Mouse (Mus musculus) bone marrow, adult 2 months (tissue): Measurements from ENCODE around the gene Nab2. TPM values are rescaled to one million over a fixed set of nuclear protein-coding genes. Genes with fewer than 3 reads are reported as not detected.

Experiments used
- H3K27ac ChIP-seq: fragments of 200-500 bp; 2 replicates; pipeline ENCODE4 v1.5.1; 2012; ENCODE audit warnings: low read depth, mild to moderate bottlenecking, control low read depth, inconsistent platforms, low read length; ENCODE audit not compliant: control insufficient read depth, poor library complexity, insufficient read depth
- H3K4me1 ChIP-seq: fragments of 200-500 bp; 2 replicates; pipeline ENCODE4 v1.6.1; 2011; ENCODE audit warnings: low read length; ENCODE audit not compliant: control insufficient read depth, insufficient read depth
- H3K4me3 ChIP-seq: fragments of 200-500 bp; replicated peaks from 2 replicates; pipeline ENCODE3; 2011; ENCODE audit warnings: mild to moderate bottlenecking, low read depth, low read length, control low read depth; ENCODE audit not compliant: control insufficient read depth
- CTCF ChIP-seq: fragments of 200-500 bp; IDR thresholded peaks from 2 replicates; pipeline ENCODE4 v1.5.1; 2011; ENCODE audit warnings: low read length, control low read depth; ENCODE audit not compliant: control insufficient read depth, insufficient read depth
- POLR2A ChIP-seq: fragments of 200-500 bp; IDR thresholded peaks from 2 replicates; pipeline ENCODE4 v1.6.1; 2011; ENCODE audit warnings: low read depth, mild to moderate bottlenecking, control low read depth, low read length, borderline replicate concordance; ENCODE audit not compliant: control insufficient read depth
- WGBS: fragments of 180-500 bp; shearing (Covaris S2); methylation state at CpG from one replicate; pipeline ENCODE4 v1.1.7; 2018; 5-methylcytosine and 5-hydroxymethylcytosine counted together
- polyA plus RNA-seq: library from polyadenylated mRNA; stranded (reverse); fragments of >200 nt; gene quantifications from 2 replicates; pipeline ENCODE4 v1.2.4, GENCODE M21; 2011; ENCODE audit warnings: low replicate concordance; ENCODE audit not compliant: missing spikeins, insufficient read depth, insufficient read length

Gene Nab2
- polyA plus RNA-seq, 1 experiment = 4.0 TPM

DNA sequence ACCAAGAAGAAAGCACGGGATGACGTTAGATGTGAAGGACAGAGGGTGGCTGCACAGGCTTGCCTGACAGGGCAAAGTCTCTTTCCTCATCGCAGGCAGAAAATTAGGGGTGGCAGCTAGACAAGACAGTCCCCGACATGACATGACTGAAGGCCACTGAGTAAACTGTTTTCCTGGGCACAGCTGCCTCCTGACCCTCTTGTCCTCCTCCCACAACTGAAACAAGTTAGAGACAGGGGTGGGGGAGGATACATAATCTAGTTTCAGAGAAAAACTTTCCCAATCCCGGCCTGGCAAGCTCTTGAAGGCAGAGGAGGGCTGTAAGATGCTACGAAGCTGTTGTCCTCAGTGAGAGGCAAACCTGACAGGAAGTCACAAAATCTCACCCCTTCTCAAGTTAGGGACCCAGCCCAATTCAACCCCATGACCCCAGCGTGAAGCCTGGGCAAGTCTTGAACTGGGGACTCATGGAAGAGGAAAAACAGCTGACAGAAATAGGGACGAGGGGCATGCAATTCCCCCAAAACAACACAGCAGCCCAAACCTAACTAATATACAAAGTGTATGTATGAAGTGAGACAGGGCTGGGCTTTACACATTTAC is 49.1 kb downstream of the Nab2 start:
- Histone ChIP-seq H3K27ac (no peak overlapping the region), H3K4me3 (no peak overlapping the region), H3K4me1 (no peaks in the 10 kb centered on the region)
- TF ChIP-seq CTCF = no peak
- no peak for TF ChIP-seq POLR2A
- WGBS = 74% methylated on average over 8 of the region's 8 CpGs

DNA sequence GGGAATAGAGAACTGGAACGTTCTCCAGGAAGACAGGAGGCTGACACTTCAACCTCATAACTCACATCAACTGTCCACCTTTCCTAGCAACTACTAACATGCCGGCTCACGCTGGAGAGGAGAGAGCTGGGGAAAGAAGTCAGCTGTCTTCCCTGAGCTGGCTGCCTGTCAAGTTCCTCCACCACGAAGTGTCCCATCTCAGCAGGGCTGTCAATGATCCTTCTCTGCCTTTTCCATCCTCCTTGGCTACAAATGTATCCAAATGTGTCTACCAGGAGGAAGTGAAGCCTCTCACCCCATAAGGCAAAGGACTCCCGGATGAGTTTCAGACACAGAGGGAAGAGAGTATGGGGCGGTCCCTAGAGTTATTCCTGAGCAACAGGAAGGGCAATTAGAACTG is 50.2 kb downstream of the Nab2 start:
- 47% methylated on average over 6 of the region's 6 CpGs for WGBS

DNA sequence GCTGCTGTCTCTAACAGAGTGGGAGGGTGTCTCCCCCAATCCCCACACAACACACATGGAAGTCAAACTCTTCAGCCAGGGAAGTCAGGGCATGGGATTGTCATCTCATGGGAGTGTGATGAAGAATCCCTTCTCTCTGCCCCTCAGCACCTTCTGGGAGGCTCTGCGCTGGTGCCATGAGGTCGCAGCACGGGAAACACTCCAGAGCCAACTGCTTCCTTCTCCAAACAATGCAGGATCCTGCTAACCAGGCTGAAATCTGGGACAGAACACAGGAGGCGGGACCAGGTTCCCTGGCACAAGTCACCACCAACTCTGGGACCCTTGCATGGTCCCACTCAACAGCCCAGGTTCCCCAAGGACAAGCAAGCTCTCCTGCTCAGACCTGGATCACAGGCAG is 51.1 kb downstream of the Nab2 start:
- TF ChIP-seq CTCF (no peak), POLR2A (no peak)
- H3K4me3 ChIP-seq = no peak overlapping the region
- 82% methylated on average over 4 of the region's 4 CpGs for WGBS
- H3K27ac ChIP-seq = no peak overlapping the region
- H3K4me1 ChIP-seq = no peaks in the 10 kb centered on the region

More for the DNA sequence above, 50.2 kb downstream of the Nab2 start:
- TF ChIP-seq POLR2A (no peak), CTCF (no peak)
- Histone ChIP-seq H3K4me1 (no peaks in the 10 kb centered on the region), H3K27ac (no peak overlapping the region), H3K4me3 (no peak overlapping the region)

DNA sequence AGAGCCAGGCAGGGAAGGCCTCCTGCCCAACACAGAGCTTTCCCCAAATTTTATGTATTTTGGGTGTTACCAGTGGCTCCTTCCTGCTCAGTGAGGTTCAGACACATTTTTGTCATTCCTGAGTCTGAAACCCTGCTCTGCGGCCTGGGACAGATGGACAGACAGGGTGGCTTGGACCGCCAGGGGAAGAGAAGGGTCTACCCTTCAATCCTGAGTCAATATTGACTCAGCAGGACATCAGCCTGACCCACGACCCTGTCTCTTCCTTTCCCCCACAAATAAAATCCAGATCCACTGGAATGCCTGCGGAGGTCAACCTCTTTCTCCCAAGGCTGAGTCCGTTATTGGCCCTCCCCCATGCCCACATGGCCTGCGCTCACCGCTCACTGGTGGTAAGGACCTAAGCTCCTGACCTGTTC is 52.1 kb downstream of the Nab2 start:
- Histone ChIP-seq H3K27ac (no peak overlapping the region), H3K4me3 (no peak overlapping the region), H3K4me1 (no peaks in the 10 kb centered on the region)
- TF ChIP-seq POLR2A (no peak), CTCF (no peak)
- WGBS = 78% methylated on average over 7 of the region's 7 CpGs

DNA sequence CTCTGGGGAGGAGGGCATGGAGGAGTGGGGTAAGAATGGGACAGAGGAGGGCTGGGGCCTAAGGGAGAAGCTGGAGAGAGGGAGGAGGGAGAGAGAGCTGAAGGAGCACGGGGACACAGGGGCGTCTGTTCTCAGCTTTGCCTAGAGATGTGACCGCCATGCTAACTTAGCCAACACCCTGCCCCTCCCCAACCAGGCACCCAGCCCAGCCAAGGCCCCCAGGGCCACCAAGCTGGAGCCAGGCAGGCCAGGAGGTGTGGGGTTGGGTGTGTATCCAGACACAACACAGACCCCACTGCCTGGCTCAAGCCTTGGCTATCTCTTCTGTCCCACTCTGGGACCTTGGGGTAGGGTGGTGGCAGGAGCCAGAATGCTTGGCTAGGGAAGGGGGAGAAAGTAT is 52.8 kb downstream of the Nab2 start:
- Histone ChIP-seq H3K4me1 (no peaks in the 10 kb centered on the region), H3K27ac (no peak overlapping the region), H3K4me3 (no peak overlapping the region)
- 69% methylated on average over 3 of the region's 3 CpGs for WGBS
- no peak for TF ChIP-seq POLR2A
- TF ChIP-seq CTCF = no peak

DNA sequence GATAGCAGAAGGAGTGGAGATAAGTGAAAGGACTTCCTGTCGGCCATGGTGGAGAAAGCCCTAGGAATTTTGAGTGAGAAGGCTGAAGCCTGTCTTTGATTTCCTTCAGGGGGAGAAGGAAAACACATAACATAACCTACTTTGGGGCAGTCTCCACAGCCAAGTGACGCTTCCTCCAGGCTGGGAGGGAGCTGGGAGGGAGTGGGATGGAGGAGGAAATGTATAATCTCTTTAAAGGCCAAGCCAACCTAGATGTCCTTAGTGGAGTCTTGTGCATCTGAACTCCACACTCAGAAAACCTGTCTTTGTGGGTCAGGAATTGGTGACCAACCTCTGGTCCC is 53.4 kb downstream of the Nab2 start:
- 56% methylated on average over 2 of the region's 2 CpGs for WGBS
- Histone ChIP-seq H3K4me3 (no peak overlapping the region), H3K27ac (no peak overlapping the region), H3K4me1 (no peaks in the 10 kb centered on the region)
- no peak for TF ChIP-seq POLR2A
- TF ChIP-seq CTCF = no peak

DNA sequence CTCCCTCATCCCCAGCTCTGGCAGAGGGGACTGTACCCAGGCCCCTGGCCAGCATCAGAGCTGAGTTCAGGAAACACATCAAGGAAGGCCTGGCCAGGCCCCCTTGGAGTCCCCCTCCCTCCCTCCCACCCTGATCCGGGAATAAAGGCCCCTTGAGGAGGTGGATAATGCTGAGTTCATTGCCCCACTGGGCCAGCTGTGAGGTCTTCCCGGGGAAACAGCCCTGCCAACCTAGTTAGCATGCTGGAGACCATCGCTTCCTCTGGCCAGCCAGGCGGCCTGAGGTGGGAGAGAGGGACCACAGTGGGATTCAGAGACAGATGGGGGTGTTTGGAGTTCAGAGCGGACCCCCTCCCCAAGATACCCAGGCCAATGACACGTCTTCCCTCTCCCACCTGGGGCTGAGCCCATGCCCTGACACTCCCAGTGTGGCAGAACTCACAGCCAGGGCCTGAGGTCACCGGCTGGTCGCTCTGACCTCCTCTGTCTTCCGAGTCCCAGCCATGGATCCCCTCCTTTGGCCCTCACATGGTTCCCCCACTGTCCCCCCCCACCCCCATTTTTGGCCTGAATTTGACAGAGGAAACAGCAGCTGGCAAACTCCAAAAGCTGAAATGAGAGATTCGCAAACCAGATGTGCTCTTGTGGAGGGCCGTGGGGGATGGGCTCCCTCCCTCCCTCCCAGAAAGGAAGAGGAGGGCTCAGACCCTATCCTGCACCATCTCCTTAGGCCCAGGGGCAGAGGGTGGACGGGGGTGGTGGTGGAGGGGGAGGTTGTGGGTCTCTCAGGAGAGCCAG is 53.9 kb downstream of the Nab2 start:
- WGBS = 54% methylated on average over 12 of the region's 12 CpGs
- Histone ChIP-seq H3K27ac (no peak overlapping the region), H3K4me1 (no peaks in the 10 kb centered on the region), H3K4me3 (no peak overlapping the region)
- TF ChIP-seq CTCF (no peak), POLR2A (no peak)

DNA sequence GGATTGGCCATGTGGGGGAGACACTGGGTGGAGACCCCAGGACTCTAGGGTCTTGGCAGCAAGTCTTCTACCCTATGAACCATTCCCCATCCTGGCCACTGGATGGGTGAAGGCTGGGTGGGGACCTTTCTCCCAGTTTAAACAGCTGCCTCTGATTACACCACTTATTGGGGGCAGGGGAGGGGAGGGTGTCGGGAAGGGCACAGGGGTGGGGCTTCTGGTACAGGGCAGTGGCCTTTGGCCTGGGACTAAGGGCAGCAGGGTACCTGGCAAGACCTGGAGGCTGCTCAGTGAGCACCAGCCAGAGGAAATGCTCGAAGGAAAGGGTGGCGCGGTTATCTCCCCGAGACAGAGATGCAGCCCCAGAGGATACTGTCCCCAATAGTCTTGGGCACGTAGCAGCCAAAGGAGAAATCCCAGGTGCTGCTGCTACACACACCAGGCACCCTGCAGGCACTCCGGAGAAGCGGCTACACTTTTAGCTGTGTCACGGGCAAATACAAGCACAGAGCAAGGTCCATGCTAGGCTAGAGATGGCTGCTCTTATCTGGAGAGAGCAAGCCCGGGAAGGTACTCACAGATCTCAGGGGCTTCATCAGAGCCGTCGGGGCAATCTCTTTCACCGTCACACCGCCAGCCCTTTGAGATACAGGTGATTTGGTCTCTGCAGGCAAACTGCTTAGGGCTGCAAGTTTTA is 56.1 kb downstream of the Nab2 start:
- no peak overlapping the region for H3K27ac ChIP-seq
- no peaks in the 10 kb centered on the region for H3K4me1 ChIP-seq

More for the DNA sequence above, 56.1 kb downstream of the Nab2 start:
- TF ChIP-seq POLR2A (no peak), CTCF (no peak)
- H3K4me3 ChIP-seq = no peak overlapping the region
- WGBS = 70% methylated on average over 14 of the region's 14 CpGs

Other genes starting within 250 kb of the Nab2 start
- 2.4 and 5.0 TPM in 2 replicates for gene Stac3, start 166.9 kb downstream of the Nab2 start, polyA plus RNA-seq
- not detected in 2 replicates for gene Ndufa4l2, start 153.6 kb downstream of the Nab2 start, polyA plus RNA-seq
- gene Shmt2, start 146.1 kb downstream of the Nab2 start, polyA plus RNA-seq = 36.7 and 39.9 TPM in 2 replicates
- not detected in 2 replicates for gene Nxph4, start 134.0 kb downstream of the Nab2 start, polyA plus RNA-seq
- 23.5 and 48.3 TPM in 2 replicates for gene Lrp1, start 47.4 kb downstream of the Nab2 start, polyA plus RNA-seq
- 31.6 and 60.1 TPM in 2 replicates for gene Stat6, start 25.6 kb downstream of the Nab2 start, polyA plus RNA-seq
- gene Nemp1, start 1.7 kb downstream of the Nab2 start, polyA plus RNA-seq = 6.7 and 7.3 TPM in 2 replicates
- 1.4 and 1.7 TPM in 2 replicates for gene Myo1a, start 36.6 kb upstream of the Nab2 start, polyA plus RNA-seq
- gene Tac2, start 55.9 kb upstream of the Nab2 start, polyA plus RNA-seq = 8.4 and 13.8 TPM in 2 replicates
- 1.1 and 3.9 TPM in 2 replicates for gene Zbtb39, start 71.0 kb upstream of the Nab2 start, polyA plus RNA-seq
- 1.2 and 2.8 TPM in 2 replicates for gene Gpr182, start 83.2 kb upstream of the Nab2 start, polyA plus RNA-seq
- gene Rdh1, start 91.2 kb upstream of the Nab2 start, polyA plus RNA-seq = not detected in 2 replicates
- not detected in 2 replicates for gene Rdh16f1, start 91.2 kb upstream of the Nab2 start, polyA plus RNA-seq
- 0.55 TPM in 1 of 2 replicates, not detected in the other for gene Rdh9, start 107.8 kb upstream of the Nab2 start, polyA plus RNA-seq
- 0.62 TPM in 1 of 2 replicates, not detected in the other for gene Rdh16, start 132.6 kb upstream of the Nab2 start, polyA plus RNA-seq
- not detected in 2 replicates for gene Rdh19, start 181.4 kb upstream of the Nab2 start, polyA plus RNA-seq
- gene Rdh16f2, start 197.9 kb upstream of the Nab2 start, polyA plus RNA-seq = not detected in 2 replicates
- gene Rdh7, start 220.2 kb upstream of the Nab2 start, polyA plus RNA-seq = 1.1 and 4.5 TPM in 2 replicates
- gene Sdr9c7, start 229.9 kb upstream of the Nab2 start, polyA plus RNA-seq = not detected in 2 replicates